In the genomic region with DNA sequence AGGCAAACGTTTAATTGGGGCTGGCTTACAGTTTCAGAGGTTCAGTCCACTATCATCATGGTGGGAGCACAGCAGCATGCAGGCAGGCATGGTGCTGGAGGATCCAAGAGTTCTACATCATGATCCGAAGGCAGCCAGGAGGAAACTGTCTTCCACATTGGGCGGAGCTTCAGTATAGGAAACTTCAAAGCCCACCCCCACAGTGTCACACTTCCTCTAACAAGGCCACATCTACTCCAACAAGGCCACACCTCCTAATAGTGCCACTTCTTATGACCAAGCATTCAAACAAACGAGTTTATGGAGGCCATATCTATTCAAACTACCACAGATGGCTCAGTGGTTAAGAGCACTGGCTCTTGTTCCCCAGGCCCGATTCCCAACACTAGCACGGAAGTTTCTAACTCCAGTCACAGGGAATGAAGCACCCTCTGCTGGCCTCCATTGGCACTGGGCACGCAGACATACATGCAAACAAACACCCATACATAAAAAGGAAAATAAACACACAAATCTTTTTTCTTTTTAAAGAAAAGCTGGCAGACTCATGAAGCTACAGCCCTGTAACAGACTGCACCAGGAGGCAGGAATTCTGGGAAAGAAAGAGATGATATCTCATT, we compare ENCODE assay signal across 15 mouse cellular contexts. TPM values are rescaled to one million over a fixed set of nuclear protein-coding genes. Genes with fewer than 3 reads are reported as not detected.
DNase-seq lines count a peak whose midpoint lies in the region; ATAC-seq and TF ChIP-seq lines count a peak whose summit lies in the region.
"Had no signal": no experiment of that assay in that cellular context is flagged by ENCODE, and none has a peak within 500 bp of the region (broad histone marks: within the 10 kb centered on the region; RNA-seq: fewer than 3 reads in every experiment).

No protein-coding gene starts in this region.

- DNase-seq in heart, adult 2 months, result no peak
- DNase-seq in heart, postnatal 4 days, result no peak
- no peak for DNase-seq in liver, embryonic 14.5 days (ENCODE audit: low read depth in 3 of 3, low spot score in 3 of 3)
- DNase-seq in MEL (ENCODE audit: low read depth, low spot score), result peak; percentile 55
- no peak for DNase-seq in embryo, embryonic 10 days (ENCODE audit: low spot score)
- DNase-seq: adrenal gland, adult 8-10 months; thymus, postnatal 36 days had no signal

- no peak overlapping the region for H3K9ac ChIP-seq in heart, adult 2 months (ENCODE audit: low read depth, low read length)
- no peak overlapping the region for H3K9ac ChIP-seq in liver, embryonic 14.5 days (replicated peaks)
- no peak overlapping the region for H3K9ac ChIP-seq in liver, embryonic 12.5 days
- H3K9ac ChIP-seq in MEL (ENCODE audit: control insufficient read depth, low read depth, low read length, poor library complexity, severe bottlenecking), result no peak overlapping the region
- H3K9ac ChIP-seq: forebrain, embryonic 13.5 days; limb, embryonic 12.5 days had no signal

- intact Hi-C loops in heart, adult 2 months (cut with DNase I), result no loop called here

- no peaks in the 10 kb centered on the region for H3K36me3 ChIP-seq in heart, adult 2 months (ENCODE audit: control insufficient read depth, insufficient read depth, low read length)
- H3K36me3 ChIP-seq in liver, embryonic 14.5 days (replicated peaks; ENCODE audit: control insufficient read depth, insufficient read depth, low read depth), result no peaks in the 10 kb centered on the region
- peaks cover 3% of the 10 kb centered on the region; the same call in 1 of the 2 replicates for H3K36me3 ChIP-seq in liver, embryonic 12.5 days
- no peaks in the 10 kb centered on the region for H3K36me3 ChIP-seq in E14TG2a.4 (ENCODE audit: insufficient read depth, low read length)
- H3K36me3 ChIP-seq in MEL (ENCODE audit: control insufficient read depth in 1 of 2, insufficient read depth in 2 of 2, low read length in 2 of 2), result peaks cover 0 to 49% of the 10 kb centered on the region in 2 experiments; a peak in 2 of 4 replicates
- H3K36me3 ChIP-seq: embryonic facial prominence, embryonic 10.5 days; limb, embryonic 12.5 days had no signal

- no peak for TF ChIP-seq RAD21 in MEL (IDR thresholded peaks at IDR 0.05; ENCODE audit: low read depth, low read length)

- TF ChIP-seq EP300 in heart, adult 2 months (IDR thresholded peaks at IDR 0.05; ENCODE audit: insufficient read depth, low read depth, low read length), result no peak
- TF ChIP-seq EP300 in liver, embryonic 14.5 days (IDR thresholded peaks at IDR 0.05; ENCODE audit: low read depth), result no peak
- no peak for TF ChIP-seq EP300 in MEL (IDR thresholded peaks at IDR 0.05; ENCODE audit: low read depth in 1 of 2, low read length in 2 of 2)

- TF ChIP-seq CTCF in heart, adult 2 months (IDR thresholded peaks at IDR 0.05), result peak; percentile 32
- 0 out of 2 replicates have a peak, but pooled peaks have one; percentile 6 for TF ChIP-seq CTCF in liver, embryonic 14.5 days (IDR thresholded peaks at IDR 0.05; ENCODE audit: low read depth)
- peak; percentile 18; the same call in 1 of the 2 replicates for TF ChIP-seq CTCF in E14TG2a.4 (conservative IDR thresholded peaks at IDR 0.05; ENCODE audit: low read length)
- TF ChIP-seq CTCF in MEL (IDR thresholded peaks at IDR 0.05 in 2 of 3, conservative IDR thresholded peaks at IDR 0.05 in 1 of 3; ENCODE audit: control insufficient read depth in 1 of 3, insufficient read depth in 1 of 3, low read depth in 2 of 3, low read length in 3 of 3, poor library complexity in 1 of 3, severe bottlenecking in 1 of 3), result peak; percentile 18 to 25 (median 21); a peak in 3 of 6 replicates

- no peak overlapping the region for H3K4me3 ChIP-seq in heart, adult 2 months
- no peak overlapping the region for H3K4me3 ChIP-seq in liver, embryonic 14.5 days (ENCODE audit: insufficient read depth in 1 of 2, low read depth in 2 of 2, low read length in 2 of 2)
- no peak overlapping the region for H3K4me3 ChIP-seq in liver, embryonic 12.5 days
- H3K4me3 ChIP-seq in E14TG2a.4 (replicated peaks; ENCODE audit: low read length), result no peak overlapping the region
- H3K4me3 ChIP-seq in MEL (ENCODE audit: control insufficient read depth in 1 of 2, insufficient read depth in 1 of 2, low read depth in 2 of 2, low read length in 2 of 2), result no peak overlapping the region
- H3K4me3 ChIP-seq: embryonic facial prominence, embryonic 10.5 days; forebrain, embryonic 13.5 days; limb, embryonic 12.5 days had no signal

- no peak for ATAC-seq in liver, embryonic 14.5 days (ENCODE audit: insufficient read depth)
- no peak for ATAC-seq in liver, embryonic 12.5 days
- ATAC-seq in inflammation-experienced regulatory T-cells, adult 6 months, result no peak
- ATAC-seq: forebrain, embryonic 13.5 days had no signal

- no peak overlapping the region for H3K27ac ChIP-seq in heart, adult 2 months
- no peak overlapping the region for H3K27ac ChIP-seq in liver, embryonic 14.5 days
- H3K27ac ChIP-seq in liver, embryonic 12.5 days, result no peak overlapping the region
- no peak overlapping the region for H3K27ac ChIP-seq in MEL (ENCODE audit: control insufficient read depth, low read depth, low read length)
- H3K27ac ChIP-seq: embryonic facial prominence, embryonic 10.5 days; forebrain, embryonic 13.5 days; limb, embryonic 12.5 days had no signal

- no peak for TF ChIP-seq POLR2A in heart, adult 2 months (IDR thresholded peaks at IDR 0.05; ENCODE audit: insufficient read depth, low read depth, low read length)
- TF ChIP-seq POLR2A in MEL (IDR thresholded peaks at IDR 0.05; ENCODE audit: control insufficient read depth in 1 of 2, insufficient read depth in 1 of 2, low read depth in 1 of 2, low read length in 2 of 2, poor library complexity in 1 of 2), result no peak

- no peaks in the 10 kb centered on the region for H3K9me3 ChIP-seq in liver, embryonic 14.5 days (ENCODE audit: control insufficient read depth, low read length)
- no peaks in the 10 kb centered on the region for H3K9me3 ChIP-seq in liver, embryonic 12.5 days (replicated peaks)
- H3K9me3 ChIP-seq in E14TG2a.4 (ENCODE audit: low read length) (no peaks in the 10 kb centered on the region), MEL (replicated peaks; ENCODE audit: insufficient read depth, low read length) (no peaks in the 10 kb centered on the region)
- H3K9me3 ChIP-seq: embryonic facial prominence, embryonic 10.5 days; forebrain, embryonic 13.5 days; G1E; limb, embryonic 12.5 days had no signal

- H3K4me1 ChIP-seq in heart, adult 2 months (ENCODE audit: control insufficient read depth, insufficient read depth, low read length), result 0 out of 2 replicates have a peak, but pooled peaks cover 1% of the 10 kb centered on the region
- peaks cover 16 to 45% of the 10 kb centered on the region in 2 experiments for H3K4me1 ChIP-seq in liver, embryonic 14.5 days (replicated peaks; ENCODE audit: control insufficient read depth in 2 of 2, insufficient read depth in 2 of 2, low read length in 1 of 2)
- H3K4me1 ChIP-seq in liver, embryonic 12.5 days, result peaks cover 63% of the 10 kb centered on the region
- H3K4me1 ChIP-seq in E14TG2a.4 (replicated peaks; ENCODE audit: low read depth, low read length), result peaks cover 13% of the 10 kb centered on the region
- H3K4me1 ChIP-seq in MEL (ENCODE audit: control insufficient read depth in 1 of 2, insufficient read depth in 2 of 2, low read length in 2 of 2), result peaks cover 20 to 61% of the 10 kb centered on the region in 2 experiments
- H3K4me1 ChIP-seq: limb, embryonic 12.5 days had no signal

- no peaks in the 10 kb centered on the region for H3K27me3 ChIP-seq in heart, adult 2 months (ENCODE audit: control insufficient read depth, insufficient read depth, low read length)
- H3K27me3 ChIP-seq in liver, embryonic 14.5 days (ENCODE audit: control insufficient read depth, insufficient read depth, low read length), result peaks cover 3% of the 10 kb centered on the region; the same call in 1 of the 2 replicates
- peaks cover 59% of the 10 kb centered on the region for H3K27me3 ChIP-seq in liver, embryonic 12.5 days (replicated peaks)
- H3K27me3 ChIP-seq in E14TG2a.4 (ENCODE audit: insufficient read depth, low read length), result no peaks in the 10 kb centered on the region
- H3K27me3 ChIP-seq in MEL (ENCODE audit: control insufficient read depth in 1 of 2, insufficient read depth in 2 of 2, low read length in 2 of 2), result no peaks in the 10 kb centered on the region
- H3K27me3 ChIP-seq: forebrain, embryonic 13.5 days; limb, embryonic 12.5 days had no signal

- no peak overlapping the region for H3K4me2 ChIP-seq in liver, embryonic 14.5 days (ENCODE audit: low read depth)
- no peak overlapping the region for H3K4me2 ChIP-seq in liver, embryonic 12.5 days
- H3K4me2 ChIP-seq: forebrain, embryonic 13.5 days; limb, embryonic 12.5 days had no signal

- WGBS in heart, adult 2 months, result 73% methylated on average over 7 of the region's 7 CpGs
- WGBS in liver, embryonic 14.5 days (ENCODE audit: insufficient replicate concordance), result 65% methylated on average over 7 of the region's 7 CpGs
- 58% methylated on average over 7 of the region's 7 CpGs for WGBS in liver, embryonic 12.5 days (ENCODE audit: insufficient replicate concordance)

- H3K79me2 ChIP-seq in heart, adult 2 months (replicated peaks; ENCODE audit: control insufficient read depth, insufficient read depth, low read length), result no peaks in the 10 kb centered on the region
- no peaks in the 10 kb centered on the region for H3K79me2 ChIP-seq in MEL (ENCODE audit: control insufficient read depth, insufficient read depth, low read length, poor library complexity)

RNA-seq across cellular contexts. Expression of a gene that starts 13.1 kb away (rescaled TPM):
- 1 to 10 TPM; 5.6 to 6.2 TPM for total RNA-seq in heart, adult 2 months (2021)
- 10.9 and 12.9 TPM in 2 replicates for polyA plus RNA-seq in heart, adult 2 months (2012; rRNA removed)
- total RNA-seq in heart, postnatal 4 days (2021), result 1 to 10 TPM; 5.8 to 7.5 TPM
- polyA plus RNA-seq in liver, embryonic 14.5 days (2012; rRNA removed), result 7.0 and 7.7 TPM in 2 replicates
- polyA plus RNA-seq in liver, embryonic 14.5 days (2014; fragmentation: Nextera tagmentation; extraction: Ambion mirVana), result 8.6 and 9.9 TPM in 2 replicates
- polyA plus RNA-seq in liver, embryonic 12.5 days (2016; fragmentation: Nextera tagmentation; extraction: Ambion mirVana), result 15.3 and 15.5 TPM in 2 replicates
- 14.4 and 16.8 TPM in 2 replicates for total RNA-seq in MEL (2012; rRNA removed)
- polyA plus RNA-seq in MEL (2012; ENCODE audit: insufficient read depth in 1 of 2, insufficient read length in 2 of 2, low read depth in 1 of 2, low replicate concordance in 2 of 2, missing spikeins in 1 of 2), result 10 to 100 TPM in 1 of 2 experiments, not detected in 1; 64.5 TPM
- 10 to 100 TPM; 35.1 to 53.1 (median 38.8) TPM for polyA plus RNA-seq in inflammation-experienced regulatory T-cells, adult 6 months (2017; shearing (Covaris generic))

RNA-seq across cellular contexts. Expression of a gene that starts 13.4 kb away (rescaled TPM):
- 10 to 100 TPM; 12.7 to 29.3 TPM for total RNA-seq in heart, adult 2 months (2021)
- 19.1 and 24.5 TPM in 2 replicates for polyA plus RNA-seq in heart, adult 2 months (2012; rRNA removed)
- 10 to 100 TPM; 28.5 TPM for total RNA-seq in heart, postnatal 4 days (2021)
- 5.9 and 6.2 TPM in 2 replicates for polyA plus RNA-seq in liver, embryonic 14.5 days (2012; rRNA removed)
- polyA plus RNA-seq in liver, embryonic 14.5 days (2014; fragmentation: Nextera tagmentation; extraction: Ambion mirVana), result 6.0 and 7.2 TPM in 2 replicates
- 14.1 and 14.5 TPM in 2 replicates for polyA plus RNA-seq in liver, embryonic 12.5 days (2016; fragmentation: Nextera tagmentation; extraction: Ambion mirVana)
- 13.3 and 16.4 TPM in 2 replicates for total RNA-seq in MEL (2012; rRNA removed)
- 10 to 100 TPM in 1 of 2 experiments, not detected in 1; 36.2 TPM for polyA plus RNA-seq in MEL (2012; ENCODE audit: insufficient read depth in 1 of 2, insufficient read length in 2 of 2, low read depth in 1 of 2, low replicate concordance in 2 of 2, missing spikeins in 1 of 2)
- 10 to 100 TPM in 1 of 3 experiments, 1 to 10 TPM in 2; 3.5 to 10.2 (median 6.9) TPM for polyA plus RNA-seq in inflammation-experienced regulatory T-cells, adult 6 months (2017; shearing (Covaris generic))

RNA-seq across cellular contexts. Expression of a gene that starts 46.2 kb away (rescaled TPM):
- total RNA-seq in heart, adult 2 months (2021), result 1 to 10 TPM; 3.8 to 4.5 TPM
- polyA plus RNA-seq in heart, adult 2 months (2012; rRNA removed), result 6.9 and 7.1 TPM in 2 replicates
- total RNA-seq in heart, postnatal 4 days (2021), result 1 to 10 TPM; 7.9 to 8.1 TPM
- polyA plus RNA-seq in liver, embryonic 14.5 days (2012; rRNA removed), result 1.2 TPM in 2 replicates
- 0.43 and 0.62 TPM in 2 replicates for polyA plus RNA-seq in liver, embryonic 14.5 days (2014; fragmentation: Nextera tagmentation; extraction: Ambion mirVana)
- 4.6 and 4.7 TPM in 2 replicates for polyA plus RNA-seq in liver, embryonic 12.5 days (2016; fragmentation: Nextera tagmentation; extraction: Ambion mirVana)
- total RNA-seq in MEL (2012; rRNA removed), result 1.5 and 2.5 TPM in 2 replicates
- 1 to 10 TPM in 1 of 2 experiments, not detected in 1; 3.8 TPM for polyA plus RNA-seq in MEL (2012; ENCODE audit: insufficient read depth in 1 of 2, insufficient read length in 2 of 2, low read depth in 1 of 2, low replicate concordance in 2 of 2, missing spikeins in 1 of 2)
- under 1 TPM; 0.43 to 0.92 (median 0.82) TPM for polyA plus RNA-seq in inflammation-experienced regulatory T-cells, adult 6 months (2017; shearing (Covaris generic))
- total RNA-seq: granulocyte monocyte progenitor cell, adult 5-6 weeks had no signal
